Mouse (Mus musculus) large intestine, adult 2 months (tissue): ENCODE measurements around the gene Zfp871. TPM values are rescaled to one million over a fixed set of nuclear protein-coding genes. Genes with fewer than 3 reads are reported as not detected.
"Not testable (repeated sequence)": the region's sequence is repeated elsewhere in the genome, so short reads cannot be mapped to it uniquely, and the experiment has no call there.

Experiments used
- DNase-seq: peaks from one replicate; pipeline ENCODE4 v3.0.0-alpha.2; 2012; ENCODE audit warnings: low read depth, low spot score
- WGBS: fragments of 180-500 bp; shearing (Covaris S2); methylation state at CpG from one replicate; pipeline ENCODE4 v1.1.7; 2018; 5-methylcytosine and 5-hydroxymethylcytosine counted together
- polyA plus RNA-seq: library from polyadenylated mRNA; depleted of rRNA; stranded (reverse); fragments of >200 nt; gene quantifications from 2 replicates; pipeline ENCODE4 v1.2.3, GENCODE M21; 2012; rRNA removed

Gene Zfp871
- polyA plus RNA-seq, 1 experiment = 5.3 TPM

DNA sequence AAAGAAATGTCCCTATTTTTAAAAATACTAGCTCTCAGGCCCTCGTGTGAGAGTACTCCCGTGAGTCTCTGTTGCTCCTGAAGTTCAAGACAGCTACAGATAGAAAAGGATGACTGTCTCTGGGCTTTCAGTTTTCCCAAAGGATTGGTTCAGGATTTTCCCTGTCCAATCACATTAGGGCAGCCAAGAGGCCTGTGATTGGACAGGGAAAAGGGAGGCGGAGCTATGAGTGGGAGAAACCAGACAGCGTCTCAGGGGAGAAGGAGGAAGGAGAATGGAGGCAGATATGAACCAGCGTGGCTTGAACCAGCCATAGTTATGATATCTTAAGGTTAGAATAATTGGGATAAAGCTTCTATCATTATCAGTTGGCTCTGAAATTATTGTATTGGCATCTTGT, 37.5 kb downstream of the Zfp871 start:
- DNase-seq = no peak
- whole genome bisulfite sequencing = 38% methylated on average over 5 of the region's 5 CpGs

DNA sequence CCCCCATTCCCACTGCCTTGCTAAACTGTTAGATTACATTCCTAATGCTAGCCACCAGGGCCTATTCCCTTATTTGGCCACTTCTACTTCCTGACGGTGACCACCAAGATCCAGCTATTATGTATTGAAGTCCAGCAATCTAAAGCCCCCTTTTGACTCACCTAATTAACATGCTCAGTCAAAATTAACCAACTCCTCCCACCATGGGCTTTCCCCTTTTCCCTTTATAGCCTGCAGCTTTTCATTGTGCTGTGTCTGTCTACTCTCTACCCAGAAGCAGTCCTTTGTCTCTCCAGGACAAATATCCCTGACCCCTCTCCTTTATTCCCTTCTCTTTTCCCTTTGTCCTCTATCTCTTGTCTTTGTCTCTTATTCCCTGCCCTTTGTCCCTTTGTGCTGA, 47.0 kb downstream of the Zfp871 start:
- no peak for DNase-seq
- WGBS = 66% methylated on average over 1 of the region's 1 CpGs

DNA sequence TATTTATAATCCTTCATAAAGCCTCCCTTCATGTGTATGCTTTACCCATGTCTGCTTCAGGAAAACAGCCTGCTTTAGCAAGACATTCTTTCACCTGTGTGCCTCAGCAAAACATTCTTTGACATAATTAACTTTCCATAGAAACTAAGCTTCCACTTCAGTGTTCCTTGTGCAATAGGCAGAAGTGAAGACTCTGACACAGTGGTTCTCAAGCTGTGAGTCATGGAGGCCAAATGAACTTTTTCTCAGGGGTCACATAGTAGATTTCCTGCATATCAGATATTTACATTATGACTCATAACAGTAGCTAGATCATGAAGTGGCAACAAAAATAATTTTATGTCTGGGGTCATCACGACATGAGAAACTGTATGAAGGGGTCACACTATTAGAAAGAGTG, 49.7 kb downstream of the Zfp871 start:
- WGBS = 55% methylated on average over 1 of the region's 1 CpGs
- DNase-seq = no peak

DNA sequence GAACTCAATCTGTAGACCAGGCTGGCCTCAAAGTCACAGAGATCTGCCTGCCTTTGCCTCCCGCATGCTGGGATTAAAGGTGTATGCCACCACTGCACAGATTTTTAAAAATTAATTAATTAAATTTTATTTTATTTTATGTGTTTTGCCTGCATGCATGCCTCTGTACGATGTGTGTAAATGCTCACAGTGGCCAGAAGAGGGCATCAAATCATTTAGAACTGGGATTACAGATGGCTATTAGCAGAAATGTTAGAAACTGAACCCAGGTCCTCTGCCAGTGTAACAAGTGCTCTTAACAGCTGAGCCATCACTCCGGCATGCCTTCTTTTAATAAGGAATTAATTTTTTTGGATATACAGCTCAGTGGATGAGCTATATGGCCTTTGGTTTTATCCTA, 59.1 kb downstream of the Zfp871 start:
- DNase-seq = no peak
- WGBS = 65% methylated on average over 3 of the region's 3 CpGs

DNA sequence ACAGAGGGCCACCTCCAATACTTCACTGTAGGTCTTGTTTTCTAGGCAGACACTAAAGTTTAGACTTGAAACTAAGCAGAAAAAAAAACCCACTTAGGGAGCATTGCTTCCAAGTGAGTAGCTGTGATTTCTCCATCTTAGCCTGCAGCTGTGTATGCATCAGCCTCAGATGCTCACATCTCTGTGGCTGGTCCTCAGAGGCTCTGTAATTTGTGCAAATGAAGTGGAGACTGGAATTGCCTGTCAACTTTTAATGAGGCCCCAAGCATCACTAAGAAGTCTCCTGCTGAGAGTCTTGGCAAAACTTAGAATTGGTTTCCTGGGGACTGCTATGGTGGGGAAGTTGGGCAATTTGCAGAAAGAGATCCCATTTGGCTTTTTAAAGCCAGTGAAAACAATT, 61.7 kb downstream of the Zfp871 start:
- DNase-seq = not testable (repeated sequence)

- no peak for DNase-seq
- 72% methylated on average over 7 of the region's 7 CpGs for WGBS
Measured at GRCm38 (mm10) chr17:32722771-32723170, 65.3 kb downstream of the Zfp871 start.

GRCm38 (mm10) chr17:32722151-32722550, 65.9 kb downstream of the Zfp871 start:
- not testable (repeated sequence) for DNase-seq
- 71% methylated on average over 1 of the region's 1 CpGs for WGBS

Other genes starting within 250 kb of the Zfp871 start
- 0.05 TPM in 1 of 2 replicates, not detected in the other for gene Cyp4f37, start 167.0 kb downstream of the Zfp871 start, polyA plus RNA-seq
- gene Cyp4f40, start 129.4 kb downstream of the Zfp871 start, polyA plus RNA-seq = 138 and 188 TPM in 2 replicates
- 0.31 and 0.45 TPM in 2 replicates for gene Cyp4f15, start 102.7 kb downstream of the Zfp871 start, polyA plus RNA-seq
- 0.07 and 0.15 TPM in 2 replicates for gene Zfp811, start 21.6 kb upstream of the Zfp871 start, polyA plus RNA-seq
- gene Zfp799, start 42.0 kb upstream of the Zfp871 start, polyA plus RNA-seq = 2.2 and 5.2 TPM in 2 replicates
- 1.1 and 1.2 TPM in 2 replicates for gene Zfp870, start 103.4 kb upstream of the Zfp871 start, polyA plus RNA-seq
- gene Cyp4f14, start 129.1 kb upstream of the Zfp871 start, polyA plus RNA-seq = 541 and 1,297 TPM in 2 replicates
- gene Cyp4f13, start 159.1 kb upstream of the Zfp871 start, polyA plus RNA-seq = 60.1 and 94.9 TPM in 2 replicates
- gene Zfp472, start 177.5 kb upstream of the Zfp871 start, polyA plus RNA-seq = 1.7 and 2.0 TPM in 2 replicates
- gene Zfp952, start 204.8 kb upstream of the Zfp871 start, polyA plus RNA-seq = 2.2 and 3.0 TPM in 2 replicates
- gene Zfp763, start 245.1 kb upstream of the Zfp871 start, polyA plus RNA-seq = 0.42 and 0.75 TPM in 2 replicates